Mouse (Mus musculus) monocyte, adult 5-6 weeks (primary cell): ENCODE data around the gene Snrpb2. TPM values are rescaled to one million over a fixed set of nuclear protein-coding genes. Genes with fewer than 3 reads are reported as not detected.

Source experiments
- ATAC-seq: fragments of 153-309, 156-312 bp; replicated peaks from 2 replicates; pipeline ENCODE4 v1.8.0; 2017; ENCODE audit warnings: mild to moderate bottlenecking; ENCODE audit not compliant: low TSS enrichment, insufficient number of reproducible peaks, severe bottlenecking, poor library complexity, low FRiP score
- total RNA-seq: library from RNA; stranded (forward); fragments of 200-1000, 200-491, 200-594 nt; gene quantifications from 3 replicates; pipeline ENCODE4 v1.2.3, GENCODE M21; 2017

Snrpb2 gene
- total RNA-seq, 1 experiment from 2014 or later, result 89.7 TPM

DNA sequence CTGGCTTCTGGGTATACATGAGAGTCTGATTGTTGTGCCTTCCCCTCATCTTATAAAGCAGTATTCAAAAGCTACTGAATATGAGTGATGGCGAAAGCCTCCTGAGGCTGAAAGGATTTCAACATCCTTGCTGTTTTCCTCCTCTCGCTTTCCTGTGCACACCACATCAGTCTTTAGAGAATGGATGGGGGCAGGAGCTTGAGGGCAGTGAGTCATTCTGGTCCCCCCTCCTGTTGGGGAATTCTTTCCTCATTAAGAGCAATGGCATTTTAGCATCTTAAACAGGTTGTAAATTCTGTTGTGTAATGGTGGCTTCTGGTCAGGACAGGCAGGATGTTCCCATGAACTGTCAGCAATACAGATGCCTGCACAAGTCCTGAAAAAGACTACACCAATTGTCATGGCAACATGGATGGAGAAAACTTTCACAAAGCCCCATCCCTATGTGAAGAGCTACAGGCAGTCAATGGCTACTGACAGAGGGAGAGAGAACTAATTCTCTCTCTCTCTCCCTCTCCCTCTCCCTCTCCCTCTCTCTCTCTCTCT lies 22.1 kb downstream of the Snrpb2 start:
- ATAC-seq, result no peak

DNA sequence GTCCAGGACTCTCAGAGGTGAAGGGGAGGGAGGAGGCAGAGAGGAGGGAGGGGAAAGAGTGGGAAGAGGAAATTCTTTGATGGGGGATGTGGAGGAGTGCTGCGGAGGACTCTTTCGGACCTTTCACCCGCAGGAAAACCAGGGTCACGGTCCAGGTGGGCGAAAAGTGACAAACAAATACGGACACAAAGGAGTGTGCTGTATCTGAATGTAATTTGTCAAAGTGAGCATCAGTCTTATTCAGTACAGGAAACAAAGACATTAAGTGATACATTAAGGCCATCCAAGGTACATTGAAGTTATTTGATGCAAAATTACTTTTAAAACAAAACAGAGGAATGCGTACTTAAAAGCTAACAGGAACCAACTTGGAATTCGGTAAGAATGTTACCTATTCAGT lies 27.0 kb downstream of the Snrpb2 start:
- no peak for ATAC-seq

DNA sequence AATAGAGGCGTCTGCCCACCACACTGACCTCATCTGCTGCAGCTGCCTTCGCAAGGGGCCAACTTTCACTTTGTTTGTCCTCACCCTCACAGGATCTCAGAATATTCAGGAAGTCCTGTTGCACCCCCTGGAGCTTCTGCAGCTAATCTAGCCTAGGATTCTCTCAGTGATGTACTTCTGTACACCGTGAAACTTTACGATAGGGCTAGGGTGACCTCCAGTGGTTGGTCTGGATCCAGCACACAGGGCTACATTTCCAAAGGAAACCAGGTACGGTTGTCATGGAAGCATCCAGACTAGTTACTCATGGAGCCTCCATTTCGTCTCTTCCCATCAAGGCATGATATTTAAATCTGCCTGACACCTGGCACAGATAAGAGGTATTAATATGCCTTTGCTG lies 30.9 kb downstream of the Snrpb2 start:
- ATAC-seq, result no peak

DNA sequence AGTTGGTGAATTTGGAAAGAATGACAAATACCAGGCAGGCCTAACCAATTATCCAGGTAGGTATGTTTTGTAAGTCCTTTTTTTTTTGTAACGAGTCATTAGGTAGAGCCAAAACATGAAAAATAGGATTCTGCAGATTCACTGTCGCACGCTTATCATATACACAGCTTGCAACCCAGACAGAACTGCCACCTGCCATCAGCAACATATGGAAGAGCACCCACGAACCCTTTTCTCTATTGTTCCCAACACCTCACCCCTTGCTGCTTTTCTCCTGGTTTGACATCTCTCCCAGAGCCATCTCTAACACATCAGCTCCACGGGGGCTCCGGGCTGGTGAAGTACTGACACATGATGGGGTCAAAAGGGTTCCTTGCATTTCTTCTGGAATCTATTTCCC lies 31.9 kb downstream of the Snrpb2 start:
- no peak for ATAC-seq

DNA sequence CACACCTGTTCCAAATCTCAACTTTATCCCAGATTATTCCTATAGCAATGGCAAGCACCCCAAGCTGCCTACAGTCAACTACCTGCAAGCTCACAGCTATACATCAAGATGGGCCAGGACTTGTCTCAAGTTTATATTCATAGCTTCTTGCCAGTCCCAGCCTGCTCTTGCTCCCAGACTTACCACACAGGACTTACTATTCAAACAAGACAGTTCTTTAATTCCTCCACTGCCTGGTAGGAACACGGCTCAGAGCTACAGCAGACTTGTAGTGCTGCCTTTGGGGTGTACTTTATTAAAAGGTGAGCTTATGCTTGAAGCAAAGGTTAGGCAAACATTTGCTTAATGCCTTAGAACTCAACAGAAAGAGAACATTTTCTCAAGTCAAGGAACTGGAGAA lies 34.3 kb downstream of the Snrpb2 start:
- ATAC-seq, result no peak

DNA sequence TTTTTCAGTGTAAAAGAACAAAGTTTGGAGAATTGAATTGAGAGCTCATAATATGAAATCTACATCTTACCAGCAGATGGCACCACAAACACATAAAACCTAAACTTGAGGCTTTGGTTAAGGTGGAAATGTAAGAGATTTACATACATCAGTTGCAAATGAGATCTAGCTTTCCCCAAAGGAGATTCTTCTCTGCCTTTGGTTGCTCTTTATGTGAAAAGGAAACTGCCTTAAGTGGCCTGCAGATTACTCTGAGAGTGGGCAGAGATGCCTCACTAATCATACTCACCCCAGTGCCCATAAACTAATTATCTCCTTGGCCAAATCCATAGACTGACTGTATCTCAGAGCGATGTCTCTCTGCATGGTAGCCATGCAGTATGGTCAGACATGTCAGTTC lies 51.0 kb downstream of the Snrpb2 start:
- ATAC-seq, result no peak

DNA sequence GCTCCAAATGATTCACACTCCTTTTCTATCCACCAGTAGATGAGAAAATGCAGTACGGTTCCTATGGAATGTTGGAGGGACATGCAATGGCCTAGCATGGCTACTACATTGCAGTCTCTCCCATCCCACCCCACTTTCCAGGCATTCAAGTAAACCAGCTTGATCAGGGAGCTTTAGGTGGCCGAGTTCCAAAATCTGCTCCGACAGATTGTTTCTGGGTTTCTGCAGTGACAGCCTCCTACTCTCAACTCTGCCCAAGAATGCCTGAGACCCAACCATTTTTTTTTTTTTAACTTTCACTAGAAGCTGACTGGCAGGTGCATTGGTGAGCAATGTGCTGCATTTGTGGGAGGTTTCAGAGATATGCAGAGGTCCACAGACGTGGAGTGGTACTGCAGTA lies 51.9 kb downstream of the Snrpb2 start:
- ATAC-seq, result no peak

DNA sequence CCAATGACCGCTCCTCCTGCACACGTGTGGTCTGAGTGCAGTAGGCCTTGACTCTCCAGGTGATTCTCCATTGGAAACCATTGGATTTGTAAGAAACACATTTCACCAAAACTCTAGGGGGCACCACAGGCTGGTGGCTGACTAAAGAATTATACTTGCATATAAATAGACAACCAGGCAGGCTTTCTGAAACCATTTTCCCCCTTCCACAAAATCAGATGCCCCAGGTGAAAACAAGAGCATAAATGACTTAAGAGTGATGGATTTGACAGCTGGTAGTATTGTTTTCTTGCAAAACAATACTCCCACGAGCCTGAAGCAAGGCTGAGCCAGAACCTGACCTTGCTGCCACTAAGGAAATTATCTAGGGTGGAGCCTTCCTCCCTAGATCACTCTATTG lies 54.6 kb downstream of the Snrpb2 start:
- ATAC-seq, result no peak

DNA sequence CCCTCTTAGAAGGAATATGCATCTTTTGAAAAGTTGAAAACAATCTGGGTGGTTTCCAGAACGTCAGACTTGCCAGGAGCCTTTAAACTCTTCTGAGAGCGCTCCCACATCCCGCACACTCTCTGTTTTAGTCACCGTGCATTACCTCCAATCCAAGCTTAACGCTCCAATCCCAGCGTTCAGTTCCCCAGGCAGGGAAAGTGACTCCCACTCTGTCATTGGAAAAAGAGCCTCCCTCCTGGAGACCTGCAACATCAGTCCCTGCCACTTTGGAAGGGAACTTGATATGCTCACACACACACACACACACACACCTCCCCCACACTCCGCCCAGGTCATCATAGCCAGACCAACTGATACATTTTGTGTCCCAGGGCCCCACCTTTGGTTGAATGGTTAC lies 55.4 kb downstream of the Snrpb2 start:
- no peak for ATAC-seq

Other genes with a start within 250 kb of the Snrpb2 start
- gene Kif16b, start 161.5 kb upstream of the Snrpb2 start, total RNA-seq, result 17.0 to 32.0 TPM (median 18.8 TPM) in 3 replicates
- not detected in 3 replicates for gene Otor, start 15.4 kb downstream of the Snrpb2 start, total RNA-seq